Mouse (Mus musculus): ENCODE measurements around the gene Gm16434. TPM values are rescaled to one million over a fixed set of nuclear protein-coding genes. Genes with fewer than 3 reads are reported as not detected.
A peak's percentile ranks its signal among the peaks of the same experiment; 100 is the strongest.
"Not testable (repeated sequence)": the region's sequence is repeated elsewhere in the genome, so short reads cannot be mapped to it uniquely, and the experiment has no call there.

The Gm16434 gene
- polyA plus RNA-seq (2012; rRNA removed) = not detected in 2 replicates

GRCm38 (mm10) chr14:7194440-7194839 lies at the start of gene Gm16434:
Gene Gm16434 (minus strand): TSS chr14:7194540.
- no CpG with 5 or more reads among the region's 2 CpGs for WGBS
- DNase-seq; H3K4me1 ChIP-seq (ENCODE audit: control insufficient read depth, insufficient read depth, low read length); H3K4me3 ChIP-seq (replicated peaks; ENCODE audit: extremely low read depth, low read depth, low read length): not testable (repeated sequence)

- peak; percentile 41; the same call in 1 of the 2 replicates for TF ChIP-seq CTCF (IDR thresholded peaks at IDR 0.05; ENCODE audit: insufficient read depth, low read length)
- H3K4me1 ChIP-seq (ENCODE audit: control insufficient read depth, insufficient read depth, low read length); H3K4me3 ChIP-seq (replicated peaks; ENCODE audit: extremely low read depth, low read depth, low read length); DNase-seq: not testable (repeated sequence)
- WGBS = 2% methylated on average over 8 of the region's 10 CpGs
These were observed 49.2 kb upstream of the Gm16434 start for GRCm38 (mm10) chr14:7243498-7243897.

GRCm38 (mm10) chr14:7200070-7200469 lies 5.7 kb upstream of the Gm16434 start:
- DNase-seq; H3K4me3 ChIP-seq (replicated peaks; ENCODE audit: extremely low read depth, low read depth, low read length); H3K4me1 ChIP-seq (ENCODE audit: control insufficient read depth, insufficient read depth, low read length): not testable (repeated sequence)
- WGBS = 73% methylated on average over 2 of the region's 3 CpGs

GRCm38 (mm10) chr14:7174483-7174971 lies 19.8 kb downstream of the Gm16434 start, which contains the start of gene Gm3512:
Gene Gm3512 (minus strand): TSS chr14:7174533.
- DNase-seq; H3K4me3 ChIP-seq (replicated peaks; ENCODE audit: extremely low read depth, low read depth, low read length); H3K4me1 ChIP-seq (ENCODE audit: control insufficient read depth, insufficient read depth, low read length): not testable (repeated sequence)
- no CpG with 5 or more reads among the region's 37 CpGs for WGBS

Other genes with a start within 250 kb of the Gm16434 start
- gene Gm6356, start 220.7 kb downstream of the Gm16434 start, polyA plus RNA-seq (2012; rRNA removed) = not detected in 2 replicates
- 0.08 and 0.11 TPM in 2 replicates for gene Gm10406, start 167.1 kb downstream of the Gm16434 start, polyA plus RNA-seq (2012; rRNA removed)
- gene Gm3685, start 149.6 kb downstream of the Gm16434 start, polyA plus RNA-seq (2012; rRNA removed) = not detected in 2 replicates
- not detected in 2 replicates for gene Gm3696, start 93.9 kb downstream of the Gm16434 start, polyA plus RNA-seq (2012; rRNA removed)
- not detected in 2 replicates for gene Gm6676, start 69.1 kb downstream of the Gm16434 start, polyA plus RNA-seq (2012; rRNA removed)
- gene Gm3512, start 20.0 kb downstream of the Gm16434 start, polyA plus RNA-seq (2012; rRNA removed) = 0.17 TPM in 1 of 2 replicates, not detected in the other
- not detected in 2 replicates for gene Gm3727, start 70.2 kb upstream of the Gm16434 start, polyA plus RNA-seq (2012; rRNA removed)
- 0.08 and 0.13 TPM in 2 replicates for gene Gm3739, start 120.5 kb upstream of the Gm16434 start, polyA plus RNA-seq (2012; rRNA removed)
- gene Gm5797, start 137.9 kb upstream of the Gm16434 start, polyA plus RNA-seq (2012; rRNA removed) = not detected in 2 replicates
- not detected in 2 replicates for gene Gm8374, start 170.6 kb upstream of the Gm16434 start, polyA plus RNA-seq (2012; rRNA removed)